Mouse (Mus musculus): ENCODE measurements around the gene Kcna4. TPM values are rescaled to one million over a fixed set of nuclear protein-coding genes. Genes with fewer than 3 reads are reported as not detected.

The Kcna4 gene
- 0.19 TPM for polyA plus RNA-seq (2014; fragmentation: Illumina TruSeq; extraction: RNeasy Lipid Tissue Mini Kit (QIAGEN cat#74804); ENCODE audit: low read depth, low replicate concordance)

GRCm38 (mm10) chr2:107289990-107290696 lies at the start of gene Kcna4:
TSS of gene Kcna4 (plus strand) at chr2:107290639.

Other genes starting within 250 kb of the Kcna4 start
- not detected for gene Fshb, start 231.0 kb upstream of the Kcna4 start, polyA plus RNA-seq (2014; fragmentation: Illumina TruSeq; extraction: RNeasy Lipid Tissue Mini Kit (QIAGEN cat#74804); ENCODE audit: low read depth, low replicate concordance)